ENCODE assay signal across 8 mouse cellular contexts in genomic region chr5:64093349-64093871, GRCm38 (mm10). TPM values are rescaled to one million over a fixed set of nuclear protein-coding genes. Genes with fewer than 3 reads are reported as not detected.
DNase-seq lines count a peak whose midpoint lies in the region; ATAC-seq and TF ChIP-seq lines count a peak whose summit lies in the region.

No protein-coding gene starts in this region.

- peak overlapping the region; percentile 75 for H3K9ac ChIP-seq in intestine, embryonic 14.5 days (ENCODE audit: low read length)
- H3K9ac ChIP-seq in liver, postnatal 0 days (replicated peaks): peak overlapping the region; percentile 64
- H3K9ac ChIP-seq in neural tube, embryonic 15.5 days (replicated peaks): peak overlapping the region; percentile 89

- peak; percentile 9 for DNase-seq in ovary, postnatal 10 days (ENCODE audit: low spot score)
- no peak for DNase-seq in ovary, adult 18-20 months (ENCODE audit: low spot score)
- peak; percentile 30 for DNase-seq in brain, adult 2 months (ENCODE audit: low read depth, low spot score)
- peak; percentile 27 for DNase-seq in gastrocnemius, postnatal 25 days
- peak; percentile 79 for DNase-seq in intestine, embryonic 14.5 days (ENCODE audit: low spot score)
- DNase-seq in liver, postnatal 0 days: peak; percentile 45

- H3K4me2 ChIP-seq in intestine, embryonic 14.5 days (ENCODE audit: low read length): peak overlapping the region; percentile 90
- peak overlapping the region; percentile 90 for H3K4me2 ChIP-seq in liver, postnatal 0 days (ENCODE audit: low read depth, low read length)
- peak overlapping the region; percentile 83 for H3K4me2 ChIP-seq in neural tube, embryonic 15.5 days

- H3K9me3 ChIP-seq in intestine, embryonic 14.5 days (ENCODE audit: control insufficient read depth, low read length): no peaks in the 10 kb centered on the region
- no peaks in the 10 kb centered on the region for H3K9me3 ChIP-seq in liver, postnatal 0 days (ENCODE audit: low read length)
- H3K9me3 ChIP-seq in neural tube, embryonic 15.5 days (replicated peaks): no peaks in the 10 kb centered on the region

- H3K4me1 ChIP-seq in intestine, embryonic 14.5 days (replicated peaks; ENCODE audit: control insufficient read depth, insufficient read depth, low read length): peaks cover 13% of the 10 kb centered on the region
- H3K4me1 ChIP-seq in liver, postnatal 0 days (ENCODE audit: insufficient read depth): peaks cover 24% of the 10 kb centered on the region
- peaks cover 24% of the 10 kb centered on the region for H3K4me1 ChIP-seq in neural tube, embryonic 15.5 days

- ATAC-seq in intestine, embryonic 14.5 days (replicated peaks; ENCODE audit: low FRiP score, low TSS enrichment, low read depth): peak; percentile 29
- peak; percentile 26 for ATAC-seq in liver, postnatal 0 days
- no peak for ATAC-seq in neural tube, embryonic 15.5 days (ENCODE audit: low FRiP score)
- no peak for ATAC-seq in inflammation-experienced regulatory T-cells, adult 6 months

- WGBS in intestine, embryonic 14.5 days: 1% methylated on average over 15 of the region's 15 CpGs
- WGBS in liver, postnatal 0 days (ENCODE audit: insufficient replicate concordance): 3% methylated on average over 15 of the region's 15 CpGs
- WGBS in neural tube, embryonic 15.5 days: 2% methylated on average over 15 of the region's 15 CpGs

- peaks cover 6% of the 10 kb centered on the region; the same call in 1 of the 2 replicates for H3K36me3 ChIP-seq in intestine, embryonic 14.5 days (ENCODE audit: control insufficient read depth, insufficient read depth, low read length)
- H3K36me3 ChIP-seq in liver, postnatal 0 days (replicated peaks; ENCODE audit: insufficient read depth, low read length): peaks cover 7% of the 10 kb centered on the region
- H3K36me3 ChIP-seq in neural tube, embryonic 15.5 days: peaks cover 6% of the 10 kb centered on the region

- no peak for TF ChIP-seq CTCF in liver, postnatal 0 days (IDR thresholded peaks at IDR 0.05; ENCODE audit: low read depth)

- peak overlapping the region; percentile 68 for H3K27ac ChIP-seq in intestine, embryonic 14.5 days (ENCODE audit: low read depth)
- H3K27ac ChIP-seq in liver, postnatal 0 days (ENCODE audit: low read depth): peak overlapping the region; percentile 60
- peak overlapping the region; percentile 87 for H3K27ac ChIP-seq in neural tube, embryonic 15.5 days (replicated peaks)

- H3K4me3 ChIP-seq in intestine, embryonic 14.5 days (ENCODE audit: low read depth, low read length): peak overlapping the region; percentile 77
- peak overlapping the region; percentile 77 for H3K4me3 ChIP-seq in liver, postnatal 0 days (ENCODE audit: low read depth, low read length)
- H3K4me3 ChIP-seq in neural tube, embryonic 15.5 days (replicated peaks): peak overlapping the region; percentile 76

- H3K27me3 ChIP-seq in intestine, embryonic 14.5 days (replicated peaks; ENCODE audit: control insufficient read depth, insufficient read depth, low read length): no peaks in the 10 kb centered on the region
- H3K27me3 ChIP-seq in liver, postnatal 0 days (ENCODE audit: insufficient read depth, low read length): no peaks in the 10 kb centered on the region
- no peaks in the 10 kb centered on the region for H3K27me3 ChIP-seq in neural tube, embryonic 15.5 days (replicated peaks)

- peak; percentile 43; the same call in 1 of the 2 replicates for TF ChIP-seq EP300 in liver, postnatal 0 days (IDR thresholded peaks at IDR 0.05; ENCODE audit: low read depth)

RNA-seq across cellular contexts. Expression of gene Pgm2, which starts 0.7 kb away (rescaled TPM):
- 1 to 10 TPM; 2.8 TPM for total RNA-seq in gastrocnemius, postnatal 25 days (2021)
- 35.2 and 36.3 TPM in 2 replicates for polyA plus RNA-seq in intestine, embryonic 14.5 days (2014; fragmentation: Nextera tagmentation; extraction: Ambion mirVana)
- 9.7 and 11.9 TPM in 2 replicates for polyA plus RNA-seq in liver, postnatal 0 days (2015; fragmentation: Nextera tagmentation; extraction: Ambion mirVana)
- 19.3 and 21.9 TPM in 2 replicates for polyA plus RNA-seq in neural tube, embryonic 15.5 days (2015; fragmentation: Nextera tagmentation; extraction: Ambion mirVana)
- polyA plus RNA-seq in inflammation-experienced regulatory T-cells, adult 6 months (2017; shearing (Covaris generic)): 10 to 100 TPM; 18.2 to 27.0 (median 19.2) TPM

Comparison
In these comparisons a context has a peak if more than half of its experiments do, and no peak if none do; other contexts are left out.
1. ATAC-seq: peak in intestine, embryonic 14.5 days (single experiment) and liver, postnatal 0 days (single experiment); none in neural tube, embryonic 15.5 days (single experiment) and inflammation-experienced regulatory T-cells, adult 6 months (single experiment).
2. Peak in every context shown above with its lines, with median percentiles within 50 percentile points of each other: H3K27ac ChIP-seq, H3K4me2 ChIP-seq, H3K4me3 ChIP-seq and H3K9ac ChIP-seq.